Mouse (Mus musculus): ENCODE data around the gene Acsl5. TPM values are rescaled to one million over a fixed set of nuclear protein-coding genes. Genes with fewer than 3 reads are reported as not detected.

The Acsl5 gene
- total RNA-seq (2021) = 10 to 100 TPM; 38.9 to 40.2 TPM

- no peak for DNase-seq (ENCODE audit: extremely low spot score in 1 of 2, low spot score in 2 of 2)
- intact Hi-C loops (cut with DNase I) = no loop called here
These were observed at the start of gene Acsl5 for GRCm38 (mm10) chr19:55251383-55252124. Acsl5 (plus strand) TSS chr19:55251938.

DNA sequence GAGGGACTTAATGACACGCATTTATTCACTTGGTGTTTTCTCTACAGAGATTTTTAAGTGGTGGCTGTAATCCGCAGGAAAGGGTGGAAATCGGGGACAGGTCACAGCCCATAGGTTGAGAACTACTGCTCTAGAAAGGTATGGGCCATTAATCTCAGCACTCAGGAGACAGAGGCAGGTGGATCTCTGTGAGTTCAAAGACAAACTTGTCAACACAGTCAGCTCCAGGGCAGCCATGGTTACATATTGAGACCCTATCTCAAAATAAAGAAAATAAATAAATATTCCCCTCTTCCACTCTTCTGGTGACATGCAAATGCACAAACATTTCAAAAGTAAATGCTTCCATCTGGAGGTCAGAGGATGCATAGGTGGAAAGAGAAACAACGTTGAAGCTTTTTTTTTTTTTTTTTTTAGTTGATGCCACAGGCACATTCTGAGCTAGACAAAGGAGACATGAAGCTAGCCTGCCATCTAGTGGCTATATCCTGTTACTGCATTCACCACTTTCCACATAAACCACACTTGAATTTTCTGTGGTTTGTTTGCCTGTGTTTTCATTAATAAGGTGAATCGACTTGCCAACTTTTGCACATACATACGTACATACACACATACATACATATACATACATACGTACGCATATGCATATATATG is 45.1 kb upstream of the Acsl5 start:
- intact Hi-C loops (cut with DNase I) = loop anchor here (10.0 kb wide), 1 partner anchor 1282 kb away; no protein-coding TSS in a partner anchor
- peak in 1 of 2 experiments; percentile 66 for DNase-seq (ENCODE audit: extremely low spot score in 1 of 2, low spot score in 2 of 2)

GRCm38 (mm10) chr19:55207205-55207604 is 44.5 kb upstream of the Acsl5 start:
- no peak for DNase-seq (ENCODE audit: extremely low spot score in 1 of 2, low spot score in 2 of 2)
- intact Hi-C loops (cut with DNase I) = loop anchor here (10.0 kb wide), 1 partner anchor 1282 kb away; no protein-coding TSS in a partner anchor

- DNase-seq (ENCODE audit: extremely low spot score in 1 of 2, low spot score in 2 of 2) = no peak
- intact Hi-C loops (cut with DNase I) = loop anchor here (10.0 kb wide), 1 partner anchor 1283 kb away; no protein-coding TSS in a partner anchor
These were observed 43.8 kb upstream of the Acsl5 start for GRCm38 (mm10) chr19:55207746-55208538.

DNA sequence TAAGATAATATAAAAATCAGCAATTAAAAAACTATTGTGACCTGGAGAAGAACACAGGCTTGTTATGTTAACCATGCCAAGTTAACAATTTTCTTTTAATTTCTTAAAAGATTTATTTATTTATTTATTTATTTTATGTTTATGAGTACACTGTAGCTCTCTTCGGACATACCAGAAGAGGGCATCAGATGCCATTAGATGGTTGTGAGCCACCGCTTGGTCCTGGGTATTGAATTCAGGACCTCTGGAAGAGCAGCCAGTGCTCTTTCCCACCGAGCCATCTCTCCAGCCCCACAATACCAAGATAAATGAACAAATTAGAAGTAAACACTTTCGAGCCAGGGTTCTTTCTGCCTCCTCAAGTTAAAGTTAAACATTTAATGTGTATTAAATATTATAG is 43.1 kb upstream of the Acsl5 start:
- no peak for DNase-seq (ENCODE audit: extremely low spot score in 1 of 2, low spot score in 2 of 2)
- intact Hi-C loops (cut with DNase I) = loop anchor here (10.0 kb wide), 1 partner anchor 1284 kb away; no protein-coding TSS in a partner anchor

- intact Hi-C loops (cut with DNase I) = loop anchor here (10.0 kb wide), 1 partner anchor 1284 kb away; no protein-coding TSS in a partner anchor
- no peak for DNase-seq (ENCODE audit: extremely low spot score in 1 of 2, low spot score in 2 of 2)
These were observed 42.7 kb upstream of the Acsl5 start for GRCm38 (mm10) chr19:55209084-55209483.

DNA sequence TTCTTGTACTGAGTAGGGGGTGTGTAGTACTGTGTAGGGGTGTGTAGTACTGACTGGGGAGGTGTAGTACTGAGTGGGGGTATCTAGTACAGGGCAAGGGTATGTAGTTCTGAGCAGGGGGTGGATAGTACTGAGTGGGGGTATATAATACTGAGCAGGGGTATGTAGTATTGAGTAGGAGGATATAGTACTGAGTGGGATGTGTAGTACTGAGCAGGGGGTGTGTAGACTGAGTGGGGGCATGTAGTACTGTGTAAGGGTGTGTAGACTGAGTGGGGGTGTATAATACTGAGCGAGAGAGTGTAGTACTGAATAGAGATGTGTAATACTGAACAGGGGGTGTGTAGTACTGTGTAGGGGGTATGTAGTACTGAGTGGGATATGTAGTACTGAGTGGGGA is 40.0 kb upstream of the Acsl5 start:
- no peak for DNase-seq (ENCODE audit: extremely low spot score in 1 of 2, low spot score in 2 of 2)
- intact Hi-C loops (cut with DNase I) = no loop called here

DNA sequence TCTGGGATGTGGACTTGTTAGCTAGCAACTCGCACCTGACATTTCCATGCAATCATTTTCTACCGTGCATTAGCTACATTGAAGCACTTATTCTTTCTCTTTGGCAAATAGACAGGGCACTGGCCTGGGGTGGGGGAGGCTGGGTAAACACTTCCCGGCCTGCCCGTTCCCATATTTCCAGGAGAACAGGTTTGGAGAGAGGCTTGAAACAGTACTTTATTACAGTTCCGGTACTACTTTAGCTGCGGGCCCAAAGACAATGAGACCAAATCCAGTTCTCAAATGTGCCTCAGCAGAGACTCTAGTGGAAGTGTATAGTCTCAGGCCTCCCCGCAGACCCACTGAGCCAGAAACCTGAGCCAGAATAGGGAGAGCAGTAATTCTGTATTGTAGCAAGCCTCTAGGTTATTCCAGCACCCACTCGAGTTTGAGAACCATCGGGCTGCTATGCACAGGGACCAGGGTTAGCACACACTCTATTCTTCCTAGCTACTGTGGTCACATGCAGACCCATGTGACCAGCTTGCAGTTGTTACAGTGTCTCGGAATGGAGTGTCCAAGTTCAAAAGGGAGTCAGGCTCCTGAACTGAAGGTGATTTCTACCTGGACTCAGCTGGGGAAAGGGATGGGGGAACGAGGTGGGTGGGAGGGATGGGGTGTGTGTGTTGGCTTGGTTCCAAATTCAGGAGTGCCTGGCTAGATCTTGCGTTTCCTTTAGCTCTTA is 38.0 kb upstream of the Acsl5 start:
- no peak for DNase-seq (ENCODE audit: extremely low spot score in 1 of 2, low spot score in 2 of 2)
- intact Hi-C loops (cut with DNase I) = no loop called here

DNA sequence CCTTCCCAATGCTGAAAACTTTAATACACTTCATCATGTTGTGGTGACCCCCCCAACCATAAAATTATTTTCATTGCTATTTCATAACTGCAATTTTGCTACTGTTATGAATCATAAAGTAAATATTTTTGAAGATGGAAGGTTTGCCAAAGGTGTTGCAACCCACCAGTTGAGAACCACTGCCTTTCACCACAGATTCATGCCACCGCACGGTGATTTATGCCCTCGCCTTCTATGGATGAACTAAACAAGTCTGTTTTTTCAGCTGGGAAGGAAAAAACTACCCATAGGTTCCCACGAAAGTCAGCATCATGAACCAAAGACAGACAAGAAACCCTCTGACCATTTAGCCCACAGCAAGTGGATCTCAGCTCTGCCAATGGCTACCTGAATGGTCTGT is 34.9 kb upstream of the Acsl5 start:
- intact Hi-C loops (cut with DNase I) = no loop called here
- DNase-seq (ENCODE audit: extremely low spot score in 1 of 2, low spot score in 2 of 2) = no peak

DNA sequence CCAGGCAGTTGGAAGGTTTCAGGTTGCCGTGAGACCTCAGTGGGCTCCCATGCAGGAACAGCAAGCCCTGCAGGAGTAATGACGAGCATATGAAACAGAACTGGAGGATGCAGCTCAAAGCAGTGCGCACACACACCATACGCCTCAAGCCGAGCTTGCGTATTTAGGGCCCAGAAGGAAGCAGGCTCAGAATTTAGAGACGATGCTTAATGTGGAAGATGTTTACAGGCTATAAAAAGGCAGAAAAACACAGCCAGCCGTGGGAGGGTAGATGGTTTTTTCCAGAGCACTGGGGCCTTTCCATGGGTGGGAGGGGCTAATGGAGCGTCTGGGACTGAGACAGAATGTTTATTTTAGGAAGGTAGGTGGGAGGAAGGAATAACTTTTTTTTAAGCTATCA is 34.4 kb upstream of the Acsl5 start:
- intact Hi-C loops (cut with DNase I) = no loop called here
- peak; percentile 65 to 77 for DNase-seq (ENCODE audit: extremely low spot score in 1 of 2, low spot score in 2 of 2)

DNA sequence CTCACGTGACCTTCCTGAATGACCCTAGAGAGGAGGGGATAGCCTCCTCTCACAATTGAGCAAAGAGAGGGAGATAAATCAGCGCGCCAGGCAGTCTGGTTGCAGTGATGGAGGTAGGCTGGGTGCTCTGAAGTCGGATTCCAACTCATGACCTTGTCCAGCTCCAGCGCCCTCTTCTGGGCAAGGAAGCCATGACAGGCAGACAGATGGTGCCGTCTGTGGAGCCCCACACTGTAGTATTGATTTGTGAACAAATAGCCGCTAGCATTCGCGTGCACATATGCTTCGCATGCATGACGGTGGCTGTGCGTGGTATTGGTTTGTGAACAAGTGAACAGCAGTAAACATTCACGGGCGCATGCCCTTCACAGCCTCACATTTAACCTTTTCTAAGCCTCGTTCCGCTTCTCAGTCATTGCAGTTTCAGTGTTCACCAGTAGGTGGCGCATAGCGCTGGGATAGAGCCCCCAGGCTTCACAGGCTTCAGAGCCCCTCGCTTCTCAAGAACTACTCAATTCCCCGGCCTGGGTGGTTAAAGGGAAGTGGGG is 33.5 kb upstream of the Acsl5 start:
- intact Hi-C loops (cut with DNase I) = loop anchor here (2.0 kb wide), 1 partner anchor 87 kb away; no protein-coding TSS in a partner anchor
- DNase-seq (ENCODE audit: extremely low spot score in 1 of 2, low spot score in 2 of 2) = peak; percentile 83 to 87

GRCm38 (mm10) chr19:55218741-55219221 is 33.0 kb upstream of the Acsl5 start:
- intact Hi-C loops (cut with DNase I) = loop anchor here (2.0 kb wide), 1 partner anchor 86 kb away; no protein-coding TSS in a partner anchor
- DNase-seq (ENCODE audit: extremely low spot score in 1 of 2, low spot score in 2 of 2) = no peak

- intact Hi-C loops (cut with DNase I) = loop anchor here (2.0 kb wide), 1 partner anchor 85 kb away; no protein-coding TSS in a partner anchor
- DNase-seq (ENCODE audit: extremely low spot score in 1 of 2, low spot score in 2 of 2) = no peak
These were observed 32.4 kb upstream of the Acsl5 start for GRCm38 (mm10) chr19:55219359-55219758.

- DNase-seq (ENCODE audit: extremely low spot score in 1 of 2, low spot score in 2 of 2) = no peak
- intact Hi-C loops (cut with DNase I) = no loop called here
These were observed 30.5 kb upstream of the Acsl5 start for GRCm38 (mm10) chr19:55221208-55221607.

GRCm38 (mm10) chr19:55222268-55222667 is 29.5 kb upstream of the Acsl5 start:
- intact Hi-C loops (cut with DNase I) = no loop called here
- DNase-seq (ENCODE audit: extremely low spot score in 1 of 2, low spot score in 2 of 2) = no peak

- intact Hi-C loops (cut with DNase I) = no loop called here
- no peak for DNase-seq (ENCODE audit: extremely low spot score in 1 of 2, low spot score in 2 of 2)
These were observed 25.1 kb upstream of the Acsl5 start for GRCm38 (mm10) chr19:55226621-55227020.

GRCm38 (mm10) chr19:55227135-55227534 is 24.6 kb upstream of the Acsl5 start:
- intact Hi-C loops (cut with DNase I) = no loop called here

DNA sequence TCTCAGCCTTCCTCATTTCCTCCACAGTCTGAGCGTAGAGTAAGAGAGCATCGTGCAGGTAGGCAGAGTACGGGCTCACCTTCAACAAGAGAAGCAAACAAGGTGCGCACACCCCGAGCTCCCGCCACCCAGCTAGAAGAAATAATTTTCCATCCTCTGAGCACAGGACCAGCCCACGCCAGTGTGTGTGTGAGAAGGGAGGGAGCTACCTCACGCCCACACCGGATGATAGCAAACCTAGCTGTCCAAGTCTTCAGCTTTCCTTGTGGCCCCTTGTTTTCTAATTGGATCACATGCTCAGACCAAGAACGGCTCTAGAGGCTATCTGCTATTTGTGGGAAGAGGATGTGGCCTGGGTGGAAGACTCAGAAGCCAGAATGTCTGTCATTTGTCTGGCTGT is 20.7 kb upstream of the Acsl5 start:
- DNase-seq (ENCODE audit: extremely low spot score in 1 of 2, low spot score in 2 of 2) = no peak
- intact Hi-C loops (cut with DNase I) = no loop called here

More at GRCm38 (mm10) chr19:55227135-55227534, 24.6 kb upstream of the Acsl5 start:
- DNase-seq (ENCODE audit: extremely low spot score in 1 of 2, low spot score in 2 of 2) = no peak

All from left cerebral cortex, postnatal 10 days (tissue).